Mouse (Mus musculus): ENCODE data around the gene Wdr20.
"Not testable (repeated sequence)": the region's sequence is repeated elsewhere in the genome, so short reads cannot be mapped to it uniquely, and the experiment has no call there.

The Wdr20 gene

DNA sequence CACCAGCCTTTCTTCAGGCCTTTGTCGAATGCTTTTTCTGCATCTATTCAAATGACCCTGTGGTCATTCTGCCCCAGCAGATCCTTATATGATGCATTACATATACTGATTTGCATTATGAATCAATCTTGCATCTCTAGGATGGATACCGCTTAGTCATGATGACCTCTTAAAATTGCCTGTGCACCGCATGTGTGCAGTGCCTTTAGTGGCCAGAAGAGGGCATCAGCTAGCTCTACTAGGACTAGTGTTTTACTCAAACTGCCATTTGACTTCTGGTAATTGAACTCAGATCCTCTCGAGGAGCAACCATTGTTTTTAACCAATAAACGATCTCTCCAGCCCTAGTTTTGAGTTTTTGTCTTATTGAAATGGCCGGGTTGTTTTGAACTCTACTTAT is 24.0 kb upstream of the Wdr20 start:
- no peak for DNase-seq (ENCODE audit: low read depth)

DNA sequence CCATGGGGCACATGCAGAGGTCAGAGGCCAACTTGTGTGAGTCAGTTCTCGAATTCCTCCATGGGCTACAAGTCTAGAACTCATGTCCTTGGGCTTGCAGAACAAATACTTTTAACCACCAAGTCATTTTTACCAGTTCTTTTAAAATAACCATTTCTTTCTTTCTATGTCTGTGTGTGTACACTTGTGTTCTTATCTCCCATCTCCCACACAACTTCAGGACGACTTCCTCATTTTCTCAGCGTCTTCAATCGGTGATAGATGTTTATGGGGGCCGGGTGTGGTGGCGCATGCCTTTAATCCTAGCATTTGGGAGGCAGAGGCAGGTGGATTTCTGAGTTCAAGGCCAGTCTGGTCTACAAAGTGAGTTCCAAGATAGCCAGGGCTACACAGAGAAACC is 23.5 kb upstream of the Wdr20 start:
- DNase-seq (ENCODE audit: low read depth): no peak

DNA sequence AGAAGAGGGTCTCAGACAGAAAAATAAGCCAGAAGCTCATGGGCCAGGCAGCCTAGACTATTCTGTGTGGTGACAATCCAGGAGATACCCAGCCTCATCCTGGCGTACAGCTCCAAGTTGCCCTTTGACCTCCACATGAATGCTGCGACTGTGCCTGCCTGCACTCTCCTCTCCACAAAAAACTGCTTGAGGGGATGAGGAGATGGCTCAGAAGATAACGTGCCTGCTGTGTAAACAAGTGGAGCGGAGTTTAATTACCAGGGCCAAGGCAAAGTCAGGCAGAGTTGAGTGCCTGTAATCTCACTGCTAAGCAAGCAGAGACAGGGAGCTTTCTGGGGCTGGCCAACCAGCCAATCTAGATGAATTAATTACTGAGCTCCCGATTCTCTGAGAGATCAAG is 21.7 kb upstream of the Wdr20 start:
- DNase-seq (ENCODE audit: low read depth): no peak

DNA sequence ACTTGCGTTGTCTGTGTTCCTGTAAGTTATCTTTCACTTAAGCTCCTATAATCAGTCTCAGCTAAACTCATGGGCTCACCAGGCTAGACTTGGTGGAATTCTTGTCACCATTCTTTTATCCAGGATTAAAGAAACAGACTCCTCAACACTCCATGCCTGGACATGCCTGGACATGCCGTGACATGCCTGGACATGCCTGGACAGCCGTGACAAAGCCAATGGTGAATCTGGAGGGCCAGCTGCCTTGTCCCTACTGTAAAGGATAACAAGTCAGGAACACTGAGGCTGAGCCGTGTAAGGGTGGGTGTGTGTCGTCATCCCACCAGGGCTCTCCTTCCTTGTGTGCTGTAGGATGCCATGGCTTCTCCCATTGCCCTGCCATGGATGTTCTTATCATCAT is 12.7 kb upstream of the Wdr20 start:
- DNase-seq (ENCODE audit: low read depth): no peak

DNA sequence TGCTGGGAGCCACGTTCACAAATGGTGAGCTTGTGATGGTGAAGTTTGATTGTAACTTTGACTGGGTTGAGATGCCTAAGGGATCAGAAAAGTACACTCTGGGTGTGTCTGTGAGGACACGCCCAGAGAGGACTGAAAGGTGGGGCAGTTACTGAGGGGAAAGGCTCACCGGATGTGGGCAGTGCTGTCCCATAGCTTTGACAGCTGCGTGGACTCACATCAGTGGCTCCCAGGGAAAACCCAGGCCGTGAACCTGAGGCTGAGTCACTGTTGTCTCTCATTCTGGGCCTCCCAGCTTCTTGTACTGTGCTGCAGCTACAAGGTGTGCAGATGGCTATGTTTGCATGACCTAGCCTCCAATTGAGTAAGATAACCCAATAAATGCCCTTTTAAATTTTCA is 12.3 kb upstream of the Wdr20 start:
- no peak for DNase-seq (ENCODE audit: low read depth)

DNA sequence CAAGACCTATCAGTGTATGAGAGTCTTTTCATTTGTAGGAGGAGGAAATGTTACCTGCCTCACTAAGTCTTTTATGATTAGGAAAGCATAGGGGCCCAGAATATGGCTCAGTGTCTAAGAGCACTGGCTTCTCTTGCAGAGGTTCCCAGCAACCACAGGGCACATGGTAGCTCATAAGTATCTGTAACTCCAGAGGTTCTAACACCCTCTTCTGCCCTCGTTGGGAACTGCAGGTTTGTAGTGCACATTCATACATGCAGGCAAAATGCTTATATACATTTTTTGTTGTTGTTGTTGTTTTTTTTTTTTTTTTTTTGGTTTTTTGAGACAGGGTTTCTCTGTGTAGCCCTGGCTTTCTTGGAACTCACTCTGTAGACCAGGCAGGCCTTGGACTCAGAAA is 11.3 kb upstream of the Wdr20 start:
- no peak for DNase-seq (ENCODE audit: low read depth)

DNA sequence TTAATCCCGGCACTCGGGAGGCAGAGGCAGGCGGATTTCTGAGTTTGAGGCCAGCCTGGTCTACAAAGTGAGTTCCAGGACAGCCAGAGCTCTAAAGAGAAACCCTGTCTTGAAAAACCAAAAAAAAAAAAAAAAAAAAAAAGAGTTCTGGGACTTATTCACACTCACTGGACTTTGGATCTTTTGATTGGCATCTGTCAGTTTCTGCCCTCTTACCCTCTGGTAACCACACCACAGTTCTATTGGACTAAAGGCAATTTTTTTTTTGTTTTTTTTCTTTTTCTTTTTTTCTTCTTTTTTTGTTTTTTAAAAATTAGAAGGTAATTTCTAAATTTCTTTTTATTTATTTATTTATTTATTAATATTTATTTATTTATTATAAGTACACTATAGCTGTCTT is 4.5 kb upstream of the Wdr20 start:
- not testable (repeated sequence) for DNase-seq (ENCODE audit: low read depth)

DNA sequence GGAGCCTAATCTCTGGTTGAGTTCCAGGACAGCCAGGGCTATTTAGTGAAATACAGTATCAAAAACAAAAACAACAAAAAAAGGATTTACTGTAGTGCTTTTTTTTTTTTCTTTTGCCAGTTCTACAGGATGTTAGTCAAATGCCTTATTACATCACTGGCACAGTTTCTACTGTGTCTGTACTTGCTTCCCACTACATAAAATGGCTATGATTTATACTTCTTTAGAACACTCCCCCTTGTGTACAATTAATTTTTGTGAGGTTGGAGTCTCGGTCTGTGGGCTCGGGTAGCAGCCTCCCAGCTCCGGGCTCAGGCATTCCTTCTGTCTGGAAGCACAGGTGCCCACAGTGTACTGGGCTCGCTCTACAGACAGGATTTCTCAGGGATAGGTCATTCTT is 1.1 kb upstream of the Wdr20 start:
- no peak for DNase-seq (ENCODE audit: low read depth)

DNA sequence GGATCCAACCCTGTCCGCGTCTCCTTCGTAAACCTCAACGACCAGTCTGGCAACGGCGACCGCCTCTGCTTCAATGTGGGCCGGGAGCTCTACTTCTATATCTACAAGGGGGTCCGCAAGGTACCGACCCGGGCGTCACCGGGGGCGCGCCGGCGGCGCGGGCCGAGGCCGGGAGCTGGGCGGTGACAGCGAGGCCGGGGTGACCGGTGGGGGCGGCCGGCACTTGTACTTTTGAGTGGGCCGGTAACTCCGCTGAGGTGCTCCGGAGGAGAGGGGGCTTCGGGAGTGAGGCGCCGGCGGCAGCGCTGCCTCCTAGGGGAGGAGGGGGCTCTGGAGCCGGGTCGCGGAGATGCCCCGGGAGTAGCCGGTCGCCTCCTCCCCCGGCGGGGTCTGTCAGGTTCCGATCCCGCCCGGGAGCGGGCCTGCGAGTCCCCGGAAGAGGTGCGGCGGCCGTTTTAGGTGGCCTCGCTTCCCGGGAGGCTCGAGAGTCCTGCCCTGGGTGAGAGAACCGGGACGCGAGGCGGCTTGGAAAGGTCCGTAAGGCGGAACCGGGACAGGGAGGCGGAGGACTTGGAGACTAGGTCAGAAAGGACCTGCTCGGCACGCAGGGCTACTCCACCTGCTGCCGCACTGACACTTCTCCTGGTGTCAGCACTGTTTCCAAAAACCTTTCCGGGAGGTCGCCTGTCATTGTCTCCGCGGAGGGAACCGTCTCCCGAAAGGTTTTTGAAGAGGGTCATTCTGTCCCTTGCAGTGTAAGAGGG is 596 bp downstream of the Wdr20 start:
- DNase-seq (ENCODE audit: low read depth): no peak

DNA sequence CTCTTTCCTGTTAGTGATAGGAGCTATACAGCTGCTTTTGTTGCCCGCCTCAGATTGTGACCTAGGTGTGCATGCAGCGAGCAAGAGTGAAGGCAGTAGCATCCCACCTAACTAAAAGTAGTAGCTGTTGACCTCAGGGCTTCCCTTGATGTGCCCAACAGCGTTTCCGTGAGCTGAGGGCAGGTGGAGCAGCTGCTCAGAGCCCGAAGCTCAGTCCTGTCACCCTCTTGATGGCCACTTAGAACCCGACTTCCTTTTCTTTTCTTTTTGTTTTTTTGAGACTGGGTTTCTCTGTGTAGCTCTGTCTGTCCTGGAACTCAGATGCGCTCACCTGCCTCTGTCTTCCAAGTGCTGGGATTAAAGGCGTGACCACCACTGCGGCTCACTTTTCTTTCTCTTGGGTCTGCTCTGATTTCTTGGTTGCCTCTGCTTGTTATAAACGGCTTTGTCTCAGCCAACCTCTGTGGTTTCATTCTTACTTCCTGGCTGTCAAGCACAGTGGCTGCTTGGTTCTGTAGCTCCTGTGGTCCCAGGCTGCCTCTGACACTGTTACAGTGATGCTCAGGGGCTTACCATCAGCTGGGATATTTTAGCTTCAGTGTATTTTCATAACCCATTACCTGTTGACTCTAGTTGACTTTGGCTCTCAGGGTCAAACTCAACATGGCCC is 13.2 kb downstream of the Wdr20 start:
- DNase-seq (ENCODE audit: low read depth): no peak

DNA sequence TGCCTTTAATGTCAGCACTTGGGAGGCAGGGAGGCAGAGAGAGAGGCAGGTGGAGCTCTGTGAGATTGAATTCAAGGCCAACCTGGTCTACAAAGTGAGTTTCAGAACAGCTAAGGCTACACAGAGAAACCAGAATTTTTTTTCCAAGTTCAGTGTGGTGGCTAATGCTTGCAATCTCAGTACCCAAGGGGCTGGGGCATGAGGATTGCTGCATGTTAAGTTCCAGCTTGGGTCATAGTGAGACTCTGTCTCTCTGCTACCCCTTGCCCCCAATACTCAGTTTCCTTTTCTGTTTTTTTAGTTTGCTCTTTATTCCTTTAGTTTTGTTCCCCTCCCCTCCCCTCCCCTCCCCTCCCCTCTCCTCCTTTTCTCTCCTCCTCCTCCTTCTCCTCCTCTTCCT is 15.0 kb downstream of the Wdr20 start:
- DNase-seq (ENCODE audit: low read depth): no peak

DNA sequence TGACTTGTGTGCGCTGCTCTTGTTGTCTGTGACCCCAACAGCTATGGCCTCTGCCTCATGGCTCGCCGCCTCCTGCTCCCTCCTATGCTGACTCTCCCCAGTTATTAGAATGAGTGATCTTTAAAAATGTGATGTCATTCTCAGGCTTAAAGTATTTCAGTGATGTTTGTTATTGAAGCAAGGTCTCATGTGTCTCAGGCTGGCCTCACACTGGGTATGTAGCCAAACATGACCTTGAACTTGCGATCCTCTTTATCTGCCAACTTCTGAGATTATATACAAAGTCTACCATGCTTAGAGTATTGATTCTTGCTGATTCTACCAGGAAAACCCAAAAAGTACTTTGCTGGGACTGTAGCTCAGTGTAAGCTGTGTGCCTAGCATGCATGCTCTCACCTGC is 16.2 kb downstream of the Wdr20 start:
- DNase-seq (ENCODE audit: low read depth): no peak

DNA sequence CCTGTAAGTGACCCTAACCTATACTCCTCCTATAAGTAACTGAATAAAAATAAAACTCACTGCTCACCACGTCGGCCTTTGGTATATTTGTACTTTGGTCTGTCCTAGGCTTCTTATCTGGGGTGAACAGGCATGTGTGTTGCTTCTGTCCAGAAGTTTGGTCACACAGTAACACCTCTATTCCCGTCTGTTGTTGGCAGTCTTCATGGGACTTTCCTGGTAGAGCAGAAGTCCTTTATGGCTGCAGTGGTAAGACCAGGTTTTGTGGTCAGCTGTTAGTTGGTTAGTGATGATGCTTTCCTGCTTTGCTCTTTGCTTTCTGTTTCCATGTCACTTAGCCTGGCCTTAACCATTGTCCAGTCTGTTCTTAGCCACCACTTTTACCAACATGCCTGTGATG is 19.4 kb downstream of the Wdr20 start:
- no peak for DNase-seq (ENCODE audit: low read depth)

DNA sequence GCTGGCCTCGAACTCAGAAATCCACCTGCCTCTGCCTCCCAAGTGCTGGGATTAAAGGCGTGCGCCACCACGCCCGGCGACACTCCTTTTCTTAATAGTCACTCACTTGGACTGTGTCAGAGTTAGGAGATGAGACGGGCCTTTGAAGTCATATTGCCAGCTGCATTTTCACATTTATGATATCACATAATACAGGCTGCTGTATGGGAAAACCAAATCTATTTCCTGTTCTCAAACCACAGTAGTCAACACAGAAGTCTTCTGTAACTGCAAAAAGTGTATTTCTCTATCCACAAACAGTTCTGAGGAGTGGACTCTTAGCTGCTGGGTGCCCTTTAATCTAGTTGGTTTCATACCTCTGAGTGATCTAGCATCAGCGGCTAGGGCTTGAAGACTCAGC is 21.2 kb downstream of the Wdr20 start:
- DNase-seq (ENCODE audit: low read depth): no peak

DNA sequence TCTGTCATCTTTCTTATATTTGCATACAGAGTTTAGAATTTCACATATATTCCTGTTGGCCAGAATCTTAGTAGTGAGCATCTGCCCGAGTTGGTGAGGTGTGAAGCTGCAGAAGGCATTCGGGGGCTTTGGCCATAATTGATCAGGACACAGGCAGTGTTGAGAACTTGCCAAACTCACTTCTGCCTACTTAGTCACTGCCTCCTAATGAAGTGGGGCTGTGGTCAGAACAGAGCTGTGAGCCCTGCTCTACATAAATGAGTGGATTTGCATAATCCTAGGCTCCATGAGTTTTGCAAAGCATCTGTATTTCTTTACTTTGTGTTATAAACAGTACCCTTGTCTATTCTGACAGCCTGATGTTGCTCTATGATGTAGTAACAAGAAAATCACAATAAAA is 24.6 kb downstream of the Wdr20 start:
- no peak for DNase-seq (ENCODE audit: low read depth)

DNA sequence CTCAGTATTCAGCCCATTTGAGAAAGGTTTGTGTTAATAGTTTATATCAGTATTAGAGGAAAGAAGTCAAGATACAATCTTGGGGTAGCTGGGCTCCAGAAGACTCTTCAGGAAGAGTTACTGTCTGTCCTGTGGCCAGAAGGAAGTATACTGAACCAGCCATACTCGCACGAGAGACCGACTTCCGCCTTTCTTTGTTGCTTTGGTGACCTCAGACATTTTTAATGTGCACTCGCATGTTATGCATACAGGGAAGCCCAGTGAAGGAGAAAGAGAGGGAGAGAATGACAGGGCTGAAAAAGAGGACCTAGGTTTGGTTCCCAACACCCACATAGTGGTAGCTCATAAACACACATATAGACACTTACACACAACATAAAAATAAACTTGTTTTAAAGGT is 26.8 kb downstream of the Wdr20 start:
- no peak for DNase-seq (ENCODE audit: low read depth)

DNA sequence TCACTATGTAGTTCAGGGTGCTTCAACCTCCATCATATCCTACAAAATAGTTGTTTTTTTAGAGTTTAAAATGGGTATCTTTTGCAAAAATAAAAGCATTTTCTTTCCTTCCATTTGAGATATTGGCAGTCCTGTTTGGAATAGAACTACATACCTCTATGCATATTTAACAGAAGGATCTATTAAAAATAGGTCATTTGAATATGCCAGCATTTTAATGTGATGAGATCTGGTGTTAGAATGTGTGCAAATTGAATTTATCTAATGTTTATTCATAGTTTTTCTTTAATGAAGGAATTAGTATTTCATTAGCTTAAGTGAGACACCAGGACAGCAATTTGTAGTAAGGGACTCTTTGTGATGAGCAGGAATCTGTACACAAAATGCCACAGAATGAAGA is 30.8 kb downstream of the Wdr20 start:
- no peak for DNase-seq (ENCODE audit: low read depth)

DNA sequence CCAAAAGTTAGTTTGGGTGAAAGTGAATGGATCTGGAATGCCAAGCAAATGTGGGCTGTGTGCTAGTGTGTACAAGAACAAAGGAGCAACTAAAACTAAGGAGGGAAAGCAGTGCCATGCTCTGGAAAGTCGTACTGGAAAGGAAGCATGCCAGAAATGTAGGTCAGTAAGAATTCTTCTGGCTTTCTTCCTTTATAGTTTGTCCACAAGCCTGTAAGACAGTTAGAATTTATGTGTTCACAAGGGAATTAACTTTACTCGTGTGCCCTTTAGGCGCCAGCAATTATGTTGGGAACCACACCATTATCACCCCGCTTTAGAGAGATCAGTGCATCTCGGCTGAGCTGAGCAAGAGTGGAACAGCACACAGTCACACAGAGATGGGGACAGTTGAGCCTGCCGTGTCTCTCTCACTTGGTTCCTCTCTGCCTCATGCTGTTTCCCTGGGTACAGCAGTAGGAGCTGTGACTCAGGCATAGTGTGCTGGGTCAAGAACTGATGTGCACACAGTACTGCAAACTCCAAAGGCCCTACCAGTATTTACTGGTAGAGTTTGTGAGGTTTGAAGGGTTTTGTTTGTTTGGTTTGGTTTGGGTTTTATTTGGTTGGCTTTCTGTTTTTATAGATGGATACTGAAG is 32.0 kb downstream of the Wdr20 start:
- DNase-seq (ENCODE audit: low read depth): no peak

DNA sequence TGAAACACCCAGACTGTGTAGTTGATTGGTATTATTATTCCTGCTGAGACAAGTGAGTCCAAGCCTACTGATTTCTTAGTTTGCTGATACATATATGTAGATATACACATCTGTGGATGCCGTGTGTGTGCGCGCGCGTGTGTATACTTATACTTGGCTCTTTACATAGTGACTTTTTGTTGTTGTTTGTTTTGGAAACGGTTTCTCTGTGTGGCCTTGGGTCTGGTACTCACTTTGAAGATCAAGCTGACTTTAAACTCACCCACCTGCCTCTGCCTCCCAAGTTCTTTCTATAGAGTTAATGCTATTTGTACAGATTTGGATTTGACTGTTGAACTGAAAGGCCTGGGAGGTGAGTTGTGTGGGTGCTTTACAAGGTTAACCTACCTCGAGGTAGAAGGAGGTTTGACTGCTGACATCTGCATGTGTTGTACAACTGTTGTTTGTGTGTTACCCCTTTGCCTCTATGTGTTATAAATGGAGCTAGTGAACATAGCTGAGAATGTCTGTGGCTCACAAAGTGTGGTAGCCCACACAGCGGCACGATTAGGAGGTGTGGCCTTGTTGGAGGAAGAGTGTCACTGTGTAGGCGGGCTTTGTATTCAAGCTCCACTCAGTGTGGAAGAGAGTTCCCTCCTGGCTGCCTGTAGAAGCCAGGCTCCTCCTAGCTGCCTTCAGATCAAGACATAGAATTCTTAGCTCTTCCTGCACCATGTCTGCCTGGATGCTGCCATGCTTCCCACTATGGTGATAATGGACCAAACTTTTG is 32.9 kb downstream of the Wdr20 start:
- no peak for DNase-seq (ENCODE audit: low read depth)

DNA sequence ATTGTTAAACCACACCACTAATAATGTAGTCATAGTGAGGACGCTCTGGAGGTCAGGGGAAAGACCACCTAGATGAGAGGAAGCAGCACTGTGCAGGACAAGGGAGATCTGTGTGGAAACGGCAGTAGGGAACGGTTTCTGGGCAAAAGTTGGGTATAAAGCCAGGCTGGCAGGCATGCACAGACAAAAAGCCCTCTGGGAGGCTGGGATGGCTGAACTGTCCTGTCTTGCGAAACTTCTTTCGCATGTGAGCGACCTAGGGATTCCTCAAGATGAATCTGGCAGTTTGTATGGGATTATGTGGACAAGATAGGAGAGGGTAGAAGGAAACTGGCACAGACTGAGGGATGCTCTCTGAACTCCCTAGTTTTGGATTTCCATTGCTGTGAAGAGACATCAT is 34.2 kb downstream of the Wdr20 start:
- DNase-seq (ENCODE audit: low read depth): no peak

DNA sequence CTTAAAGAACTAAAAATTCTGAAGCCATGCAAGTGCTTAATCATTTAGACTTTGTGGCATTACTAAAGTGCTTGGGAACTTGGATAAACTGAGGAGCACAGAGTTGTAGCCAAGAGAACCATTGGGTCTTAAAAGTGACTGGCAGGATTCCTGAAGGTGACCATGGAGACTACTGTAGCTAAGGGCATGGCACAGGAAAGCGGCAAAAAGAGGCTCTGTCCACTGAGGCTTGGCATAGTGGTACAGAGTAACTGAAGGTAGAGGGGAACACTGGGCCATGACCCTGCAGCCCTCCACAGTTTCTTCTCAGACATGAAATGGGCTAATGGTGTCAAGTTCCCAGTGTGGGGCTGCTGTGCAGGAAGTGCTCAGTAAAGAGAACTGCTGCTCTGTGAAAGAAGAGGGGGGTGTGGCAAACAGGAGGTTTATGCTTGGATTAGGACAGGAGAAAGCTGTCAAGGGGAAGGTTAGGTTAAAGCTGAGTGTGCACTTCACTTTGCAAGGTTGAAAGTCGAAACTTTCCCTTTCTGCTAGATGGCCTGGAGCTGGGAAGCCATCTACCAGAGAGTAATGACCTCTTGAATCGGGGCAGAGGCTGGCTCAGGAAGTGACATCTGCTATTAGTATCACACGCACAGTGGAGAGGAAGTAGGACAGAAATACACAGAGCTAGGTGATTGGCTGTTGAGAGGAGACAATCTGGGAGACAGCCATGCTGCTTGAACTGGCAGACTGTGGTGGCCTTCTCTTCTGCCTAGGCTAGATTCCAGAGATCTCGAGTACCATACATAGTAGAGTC is 38.1 kb downstream of the Wdr20 start:
- DNase-seq (ENCODE audit: low read depth): no peak

DNA sequence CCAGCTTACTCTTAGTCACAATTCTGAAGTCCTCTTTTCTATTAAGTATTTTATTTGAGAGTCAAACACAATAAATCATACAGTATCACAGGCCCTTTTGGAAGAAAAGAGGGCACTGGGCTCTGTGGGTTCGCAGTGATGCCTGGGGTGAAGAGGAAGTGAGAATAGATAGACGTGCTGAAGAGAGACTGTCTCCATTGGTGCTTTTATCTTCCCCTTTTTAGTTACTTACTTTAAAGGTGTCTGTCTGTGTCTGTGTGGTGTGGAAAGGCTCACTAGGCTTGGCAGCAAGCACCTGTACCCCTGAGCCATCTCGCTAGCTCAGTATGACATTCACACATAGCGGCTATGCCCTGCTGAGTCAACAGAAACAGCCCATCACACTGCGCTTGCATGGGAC is 40.1 kb downstream of the Wdr20 start:
- DNase-seq (ENCODE audit: low read depth): no peak

Measured in fibroblast of lung, adult 2 months (primary cell).